Mouse (Mus musculus): Measurements from ENCODE around the gene Ttn.

DNA sequence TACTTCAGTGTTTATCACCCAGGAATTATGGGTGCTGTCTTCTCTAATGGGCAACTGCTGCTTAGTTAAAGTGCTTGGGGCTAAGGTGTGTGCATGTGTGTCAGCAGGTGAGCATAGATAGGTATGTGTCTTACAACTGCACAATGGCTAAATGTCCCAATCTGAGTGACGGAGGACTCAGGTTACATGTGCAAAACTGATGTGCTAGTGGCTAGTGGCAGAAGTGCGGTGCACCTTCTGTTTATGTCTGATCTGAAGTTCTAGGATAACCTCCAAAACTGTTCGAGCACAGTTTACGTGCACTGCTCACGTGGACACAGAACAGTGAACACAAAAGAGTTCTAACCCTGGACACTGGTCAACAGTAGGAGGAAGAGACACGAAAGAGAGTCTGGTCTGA, 15.8 kb downstream of the Ttn start:
- TF ChIP-seq ZNF384 (IDR thresholded peaks at IDR 0.05; ENCODE audit: low read depth, low read length): no peak
- TF ChIP-seq CTCF (IDR thresholded peaks at IDR 0.05 in 2 of 3, conservative IDR thresholded peaks at IDR 0.05 in 1 of 3; ENCODE audit: control insufficient read depth in 1 of 3, insufficient read depth in 1 of 3, low read depth in 2 of 3, low read length in 3 of 3, poor library complexity in 1 of 3, severe bottlenecking in 1 of 3): no peak
- no peak for TF ChIP-seq UBTF (IDR thresholded peaks at IDR 0.05; ENCODE audit: borderline replicate concordance, insufficient read depth, low read depth, low read length)
- no peak for TF ChIP-seq POLR2A (IDR thresholded peaks at IDR 0.05; ENCODE audit: control insufficient read depth in 1 of 2, insufficient read depth in 1 of 2, low read depth in 1 of 2, low read length in 2 of 2, poor library complexity in 1 of 2)
- TF ChIP-seq MAFK (IDR thresholded peaks at IDR 0.05; ENCODE audit: borderline replicate concordance, low read depth, low read length): no peak
- TF ChIP-seq TBP (IDR thresholded peaks at IDR 0.05; ENCODE audit: low read depth, low read length): no peak
- no peak for TF ChIP-seq JUND (IDR thresholded peaks at IDR 0.05; ENCODE audit: low read depth, low read length)
- TF ChIP-seq USF1 (IDR thresholded peaks at IDR 0.05; ENCODE audit: low read depth, low read length): no peak
- TF ChIP-seq MYB (IDR thresholded peaks at IDR 0.05; ENCODE audit: low read depth, low read length): no peak
- TF ChIP-seq NELFE (IDR thresholded peaks at IDR 0.05; ENCODE audit: low read depth, low read length): no peak
- TF ChIP-seq TCF12 (IDR thresholded peaks at IDR 0.05; ENCODE audit: low read depth, low read length): no peak

All from MEL (cell line).